Mouse (Mus musculus) kidney, postnatal 14 days (tissue): ENCODE data around the gene Tut4.

ENCODE experiments used
- DNase-seq: peaks from one replicate; pipeline ENCODE4 v3.0.0; 2022; ENCODE audit warnings: mixed read lengths

The Tut4 gene

DNA sequence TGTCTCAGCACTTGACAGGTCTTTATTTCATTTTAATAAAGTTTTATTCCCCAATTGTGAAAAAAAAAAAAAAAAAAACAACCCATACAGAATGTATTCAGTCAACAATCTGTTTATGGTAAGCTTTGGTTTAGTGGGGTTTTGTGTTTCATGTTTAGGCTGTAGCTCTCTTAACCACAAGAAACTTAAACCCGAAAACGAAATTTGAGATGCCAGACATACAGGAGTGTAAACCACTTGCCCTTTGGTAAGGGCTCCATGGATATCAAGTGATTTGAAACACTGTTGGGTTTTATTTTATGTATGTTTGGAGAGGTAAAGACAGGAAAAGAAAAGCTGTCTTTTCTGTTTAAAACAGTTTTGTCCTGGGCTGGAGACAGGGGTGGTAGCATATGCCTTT, 80.5 kb downstream of the Tut4 start:
- no peak for DNase-seq

GRCm38 (mm10) chr4:108565026-108565425, 105.8 kb downstream of the Tut4 start:
- no peak for DNase-seq

DNA sequence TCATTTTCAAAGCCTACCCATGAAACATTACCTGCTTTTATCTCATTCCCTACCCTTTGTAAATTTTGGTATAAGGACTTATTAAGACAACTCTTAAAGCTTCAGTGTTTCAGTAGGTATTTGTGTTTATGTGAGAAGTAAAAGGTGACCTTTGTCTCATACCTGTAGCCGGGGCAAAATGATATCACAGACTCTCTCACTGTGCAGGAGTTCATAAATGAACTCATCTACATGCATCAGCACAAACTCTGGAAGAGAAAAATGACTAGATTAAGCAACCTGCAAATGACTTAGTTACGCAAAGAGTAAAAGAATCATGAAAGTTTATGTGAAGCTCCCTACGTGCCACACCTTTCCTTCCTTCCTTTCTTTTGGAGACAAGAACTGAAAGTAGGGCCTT, 113.4 kb downstream of the Tut4 start:
- no peak for DNase-seq

DNA sequence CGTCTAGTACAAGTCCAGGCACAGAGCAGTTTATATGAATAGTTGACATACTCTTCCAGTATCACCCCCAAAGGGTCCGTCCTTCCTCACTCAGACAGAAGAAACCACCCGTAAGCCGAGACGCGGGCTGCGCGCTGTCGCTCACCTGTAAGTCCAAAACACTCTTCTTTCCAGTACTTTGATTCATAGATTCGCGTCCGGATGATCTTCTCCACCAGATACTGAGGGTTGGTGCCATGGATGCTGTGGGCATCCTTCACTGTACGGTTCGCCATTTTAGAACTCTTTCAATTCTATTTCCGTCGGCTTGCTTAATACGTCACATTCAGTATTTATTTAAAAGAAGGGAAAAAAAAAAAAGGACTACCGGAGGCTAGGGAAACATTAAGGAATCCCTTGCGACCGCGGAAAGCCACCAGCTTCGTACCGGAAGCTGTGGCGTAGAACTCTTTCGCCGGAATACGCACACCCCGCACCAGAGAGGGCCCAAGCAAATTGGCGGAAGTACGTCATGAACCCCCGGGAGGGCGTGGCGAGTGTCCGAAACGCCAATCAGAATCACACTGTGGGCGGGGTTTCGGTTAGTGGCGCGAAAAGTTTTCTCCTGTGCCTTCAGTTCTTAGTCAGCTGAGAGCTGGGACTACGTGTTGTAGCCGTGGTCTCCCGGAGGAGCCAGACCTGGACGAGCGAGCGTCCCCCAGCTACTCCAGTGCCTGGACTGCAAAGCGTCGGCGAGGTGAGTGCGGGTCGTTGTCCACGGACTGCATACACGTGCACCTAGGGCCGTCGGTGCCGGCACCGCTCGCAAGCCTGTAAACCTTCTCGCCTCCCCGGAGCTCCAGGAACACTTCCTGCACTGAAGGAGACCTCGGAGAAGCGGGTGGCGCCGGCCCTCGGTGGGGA, 119.9 kb downstream of the Tut4 start, which contains the start of the genes Prpf38a and Orc1:
Gene Prpf38a, minus strand, starts transcription at position 497 of the 903 bp plus-strand sequence.
Gene Orc1, plus strand, starts transcription at position 584 of the 903 bp plus-strand sequence.
- peak; percentile 98 for DNase-seq

GRCm38 (mm10) chr4:108579743-108580411, 120.7 kb downstream of the Tut4 start:
- no peak for DNase-seq

DNA sequence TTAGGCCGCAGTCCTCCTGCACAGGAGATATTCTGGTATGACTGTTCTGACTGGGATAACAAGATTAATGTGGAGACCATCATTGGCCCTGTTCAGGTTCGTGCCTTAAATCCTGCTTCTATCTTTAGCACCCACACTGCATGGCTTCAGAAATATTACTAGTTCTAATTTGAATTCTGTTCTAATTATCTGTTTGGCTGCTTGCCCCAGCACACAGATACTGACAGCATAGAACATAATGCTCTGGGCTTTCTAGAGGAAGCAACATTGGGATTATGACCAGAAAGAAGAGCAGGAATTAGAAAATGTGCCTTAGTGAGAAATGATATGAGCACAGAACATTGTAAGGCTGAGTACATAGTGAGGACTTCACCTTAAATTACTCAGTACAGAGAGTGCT, 134.2 kb downstream of the Tut4 start:
- DNase-seq, result no peak

DNA sequence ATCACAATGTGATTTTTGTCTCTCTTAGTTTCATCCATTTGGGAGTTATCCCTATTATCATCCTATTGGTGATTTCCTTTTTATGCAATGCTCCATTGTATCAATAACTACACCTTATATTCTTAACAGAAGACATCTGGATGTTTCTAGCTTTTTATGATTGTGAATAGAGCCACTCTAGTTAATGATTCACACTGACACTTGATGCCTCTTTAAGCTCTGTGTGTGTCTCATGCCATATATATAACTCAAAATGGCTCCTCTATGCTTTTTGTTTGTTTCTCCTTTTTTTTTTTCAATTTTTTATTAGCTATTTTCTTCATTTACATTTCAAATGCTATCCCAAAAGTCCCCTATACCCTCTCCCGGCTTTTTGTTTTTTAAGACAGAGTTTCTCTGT, 136.6 kb downstream of the Tut4 start:
- DNase-seq, result no peak

DNA sequence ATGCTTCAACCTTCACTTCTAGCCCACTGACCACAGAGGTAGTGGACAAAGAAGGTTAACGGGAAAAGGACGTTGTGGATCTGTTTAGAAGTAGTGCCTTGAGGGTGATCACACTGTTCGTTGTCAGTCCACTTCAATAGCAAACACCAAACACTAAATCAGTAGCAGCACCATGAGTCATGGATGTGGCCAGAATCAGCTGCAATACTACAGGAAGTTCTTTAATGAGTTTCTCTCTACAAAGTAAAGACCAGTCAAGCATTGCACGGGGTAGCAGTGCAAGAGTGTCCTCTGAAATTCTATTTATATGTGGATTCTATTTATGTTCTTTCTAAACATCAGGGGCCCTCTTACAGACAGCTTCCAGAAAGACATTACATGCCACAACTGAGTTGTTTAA, 139.1 kb downstream of the Tut4 start:
- DNase-seq, result no peak

DNA sequence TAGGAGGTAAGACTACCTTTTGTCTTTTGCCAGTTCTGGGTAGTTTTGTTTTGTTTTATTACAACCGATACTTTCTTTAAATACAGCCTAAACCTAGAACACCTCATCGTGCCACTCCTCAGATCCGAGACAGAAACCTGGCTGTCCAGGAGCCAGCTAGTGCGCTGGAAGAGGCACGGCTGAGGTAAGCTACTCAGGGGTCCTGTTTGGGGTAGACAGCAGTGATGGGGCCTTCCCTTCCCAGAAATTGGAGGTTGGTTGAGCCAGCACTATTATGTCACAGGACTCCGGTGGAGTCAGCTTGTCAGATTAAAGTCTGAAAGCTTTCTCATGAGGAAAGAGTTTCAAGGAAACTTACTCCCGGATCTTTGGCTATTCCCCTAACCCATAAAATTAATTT, 142.6 kb downstream of the Tut4 start:
- no peak for DNase-seq

DNA sequence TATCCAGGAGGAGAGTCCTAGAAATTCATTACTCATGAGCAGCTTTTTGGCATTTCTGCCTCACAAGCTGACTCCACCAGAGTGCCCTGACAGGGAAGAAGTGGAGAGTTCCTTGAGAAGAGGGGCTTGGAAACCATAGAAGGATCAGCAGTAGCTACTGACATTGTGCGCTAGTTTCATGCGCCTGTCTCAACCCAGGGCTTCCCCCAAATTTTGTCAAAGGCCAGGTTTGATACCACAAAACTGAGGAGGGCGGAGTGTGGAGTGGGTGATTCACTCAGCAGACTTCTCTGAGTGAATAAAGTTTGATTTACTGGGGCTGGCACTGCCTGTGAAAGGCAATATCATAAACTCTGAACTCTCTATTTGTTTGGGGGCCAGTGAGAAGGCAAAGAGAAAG, 149.4 kb downstream of the Tut4 start:
- DNase-seq, result no peak
